Comparison of ENCODE assay signal across 8 mouse cellular contexts in the genomic region with DNA sequence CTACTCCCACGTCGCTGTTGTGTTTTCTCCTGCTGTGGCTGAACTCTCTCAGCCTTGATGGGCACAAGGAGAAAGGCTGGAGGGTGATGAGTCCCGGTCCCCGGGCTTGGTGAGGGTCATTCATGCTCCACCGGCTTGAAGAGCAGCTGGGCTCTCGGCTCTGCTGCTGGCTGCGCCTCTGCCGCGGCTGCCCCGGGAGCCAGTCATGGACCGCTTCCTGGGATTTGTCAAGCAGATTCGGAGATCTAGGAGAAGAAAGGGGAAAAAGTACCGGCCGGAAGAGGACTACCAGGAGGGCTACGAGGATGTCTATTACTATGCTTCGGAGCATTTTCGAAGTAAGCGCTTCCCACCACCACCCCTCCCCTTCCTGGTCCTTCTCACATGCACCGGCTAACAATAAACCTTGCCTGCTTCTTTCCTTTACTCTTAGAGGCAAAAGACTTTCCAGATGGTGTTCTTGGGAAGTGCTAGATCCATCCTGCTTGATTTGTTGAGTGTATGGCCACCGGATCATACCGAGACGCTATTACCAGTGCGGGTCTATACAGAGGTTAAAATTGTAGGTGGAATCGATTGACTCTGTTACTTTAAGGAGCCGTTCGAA.
DNase-seq lines count a peak whose midpoint lies in the region; ATAC-seq and TF ChIP-seq lines count a peak whose summit lies in the region.

No protein-coding gene starts in this region.

- peak overlapping the region; percentile 82 for H3K4me2 ChIP-seq in heart, embryonic 13.5 days
- H3K4me2 ChIP-seq in forebrain, embryonic 12.5 days: peak overlapping the region; percentile 70
- H3K4me2 ChIP-seq in limb, embryonic 11.5 days (ENCODE audit: low read depth, severe bottlenecking): peak overlapping the region; percentile 58

- H3K27me3 ChIP-seq in heart, embryonic 13.5 days (replicated peaks): peaks cover 31% of the 10 kb centered on the region
- H3K27me3 ChIP-seq in heart, adult 2 months (ENCODE audit: control insufficient read depth, insufficient read depth, low read length): peaks cover 3% of the 10 kb centered on the region; the same call in 1 of the 2 replicates
- no peaks in the 10 kb centered on the region for H3K27me3 ChIP-seq in Patski
- 0 out of 2 replicates have a peak, but pooled peaks cover 4% of the 10 kb centered on the region for H3K27me3 ChIP-seq in forebrain, embryonic 12.5 days
- no peaks in the 10 kb centered on the region for H3K27me3 ChIP-seq in limb, embryonic 11.5 days (ENCODE audit: control insufficient read depth, insufficient read depth, low read length)

- POLR2A ChIA-PET in Patski (lab: Charles Lee): interaction anchor here (0.7 kb wide), 1 partner anchor 28 kb away, joined by 4 read pairs; no protein-coding TSS in a partner anchor

- peak overlapping the region; percentile 51 for H3K9ac ChIP-seq in heart, embryonic 13.5 days
- H3K9ac ChIP-seq in heart, adult 2 months (ENCODE audit: low read depth, low read length): no peak overlapping the region
- H3K9ac ChIP-seq in forebrain, embryonic 12.5 days: peak overlapping the region; percentile 54
- no peak overlapping the region for H3K9ac ChIP-seq in limb, embryonic 11.5 days (ENCODE audit: low read length)

- CTCF ChIA-PET in Patski (lab: Charles Lee): no interaction called here

- no peak for TF ChIP-seq CTCF in heart, adult 2 months (IDR thresholded peaks at IDR 0.05)
- TF ChIP-seq CTCF in Patski (IDR thresholded peaks at IDR 0.05): no peak

- peaks cover 16% of the 10 kb centered on the region for H3K4me1 ChIP-seq in heart, embryonic 13.5 days
- peaks cover 1% of the 10 kb centered on the region; the same call in 1 of the 2 replicates for H3K4me1 ChIP-seq in heart, adult 2 months (ENCODE audit: control insufficient read depth, insufficient read depth, low read length)
- H3K4me1 ChIP-seq in forebrain, embryonic 12.5 days: peaks cover 42% of the 10 kb centered on the region
- H3K4me1 ChIP-seq in limb, embryonic 11.5 days (ENCODE audit: control insufficient read depth, insufficient read depth, low read length): 0 out of 2 replicates have a peak, but pooled peaks cover 3% of the 10 kb centered on the region

- H3K4me3 ChIP-seq in heart, embryonic 13.5 days: peak overlapping the region; percentile 52
- no peak overlapping the region for H3K4me3 ChIP-seq in heart, adult 2 months
- H3K4me3 ChIP-seq in forebrain, embryonic 12.5 days (replicated peaks): peak overlapping the region; percentile 49
- H3K4me3 ChIP-seq in limb, embryonic 11.5 days (ENCODE audit: low read depth, low read length): peak overlapping the region; percentile 25

- intact Hi-C loops in heart, adult 2 months (cut with DNase I): no loop called here

- DNase-seq in heart, adult 2 months: no peak
- DNase-seq in Patski (ENCODE audit: low read depth, low spot score): no peak
- DNase-seq in limb, embryonic 11.5 days (ENCODE audit: low spot score): peak; percentile 54
- peak; percentile 75 for DNase-seq in retina, embryonic 14.5 days (ENCODE audit: low spot score)
- no peak for DNase-seq in spleen, postnatal 14 days (ENCODE audit: low spot score in 2 of 2)

- no peaks in the 10 kb centered on the region for H3K9me3 ChIP-seq in heart, embryonic 13.5 days
- H3K9me3 ChIP-seq in forebrain, embryonic 12.5 days: no peaks in the 10 kb centered on the region
- H3K9me3 ChIP-seq in limb, embryonic 11.5 days (ENCODE audit: control insufficient read depth, low read length): no peaks in the 10 kb centered on the region

- H3K27ac ChIP-seq in heart, embryonic 13.5 days (replicated peaks): no peak overlapping the region
- no peak overlapping the region for H3K27ac ChIP-seq in heart, adult 2 months
- H3K27ac ChIP-seq in forebrain, embryonic 12.5 days: peak overlapping the region; percentile 85
- no peak overlapping the region for H3K27ac ChIP-seq in limb, embryonic 11.5 days (replicated peaks; ENCODE audit: low read depth, low read length)

- TF ChIP-seq POLR2A in heart, adult 2 months (IDR thresholded peaks at IDR 0.05; ENCODE audit: insufficient read depth, low read depth, low read length): no peak

- 4% methylated on average over 26 of the region's 26 CpGs for WGBS in heart, embryonic 13.5 days
- WGBS in heart, adult 2 months: 3% methylated on average over 26 of the region's 26 CpGs
- 2% methylated on average over 26 of the region's 26 CpGs for WGBS in forebrain, embryonic 12.5 days
- 2% methylated on average over 26 of the region's 26 CpGs for WGBS in limb, embryonic 11.5 days

- H3K79me2 ChIP-seq in heart, adult 2 months (replicated peaks; ENCODE audit: control insufficient read depth, insufficient read depth, low read length): no peaks in the 10 kb centered on the region

- no peaks in the 10 kb centered on the region for H3K36me3 ChIP-seq in heart, embryonic 13.5 days
- no peaks in the 10 kb centered on the region for H3K36me3 ChIP-seq in heart, adult 2 months (ENCODE audit: control insufficient read depth, insufficient read depth, low read length)
- no peaks in the 10 kb centered on the region for H3K36me3 ChIP-seq in forebrain, embryonic 12.5 days (replicated peaks)
- H3K36me3 ChIP-seq in limb, embryonic 11.5 days (ENCODE audit: control insufficient read depth, insufficient read depth, low read length): no peaks in the 10 kb centered on the region

- ATAC-seq in heart, embryonic 13.5 days (ENCODE audit: extremely low read depth, insufficient number of reproducible peaks, low FRiP score, low TSS enrichment): no peak
- ATAC-seq in Patski: peak; percentile 31
- ATAC-seq in forebrain, embryonic 12.5 days (ENCODE audit: low FRiP score): peak; percentile 69
- no peak for ATAC-seq in limb, embryonic 11.5 days (ENCODE audit: insufficient number of reproducible peaks, low FRiP score, low TSS enrichment, low read depth)
- no peak for ATAC-seq in erythroblast, adult 5-6 weeks (replicated peaks; ENCODE audit: low FRiP score, poor library complexity, severe bottlenecking)

- in situ Hi-C loops in Patski (cut with MboI; ENCODE audit: low pct_unique_long_range_greater_than_20kb): no loop called here

- TF ChIP-seq EP300 in heart, adult 2 months (IDR thresholded peaks at IDR 0.05; ENCODE audit: insufficient read depth, low read depth, low read length): no peak

Comparison
In these comparisons a context has a peak if more than half of its experiments do, and no peak if none do; other contexts are left out.
1. H3K9ac ChIP-seq: peak in heart, embryonic 13.5 days (single experiment) and forebrain, embryonic 12.5 days (single experiment); none in heart, adult 2 months (single experiment) and limb, embryonic 11.5 days (single experiment).
2. ATAC-seq: peak in Patski (single experiment) and forebrain, embryonic 12.5 days (single experiment); none in heart, embryonic 13.5 days (single experiment), limb, embryonic 11.5 days (single experiment) and erythroblast, adult 5-6 weeks (single experiment).
3. DNase-seq: peak in limb, embryonic 11.5 days (single experiment) and retina, embryonic 14.5 days (single experiment); none in heart, adult 2 months (0 of 2), Patski (single experiment) and spleen, postnatal 14 days (0 of 2).
4. Peak in every context shown above with its lines, with median percentiles within 50 percentile points of each other: H3K4me2 ChIP-seq.